Mouse (Mus musculus) CD4-positive, CD25-positive, alpha-beta regulatory T cell, adult 4 months (primary cell): ENCODE results near the gene Zan. TPM values are rescaled to one million over a fixed set of nuclear protein-coding genes. Genes with fewer than 3 reads are reported as not detected.

Source experiments
- ATAC-seq: one replicate; pipeline ENCODE4 v1.8.0; 2017
- polyA plus RNA-seq, 2 experiments: library from polyadenylated mRNA; unstranded; fragments of 100-300 nt; shearing (Covaris generic); gene quantifications; one replicate each; pipeline ENCODE4 v1.2.1; 2017

The Zan gene
- polyA plus RNA-seq, 2 experiments from 2014 or later, result 0.27 to 0.39 TPM

- ATAC-seq, result no peak
Observed at GRCm38 (mm10) chr5:137350205-137351057, 126.4 kb downstream of the Zan start.

- no peak for ATAC-seq
Observed at GRCm38 (mm10) chr5:137349384-137350204, 127.3 kb downstream of the Zan start, which contains the start of gene Ephb4. Ephb4 (plus strand) TSS chr5:137350109.

DNA sequence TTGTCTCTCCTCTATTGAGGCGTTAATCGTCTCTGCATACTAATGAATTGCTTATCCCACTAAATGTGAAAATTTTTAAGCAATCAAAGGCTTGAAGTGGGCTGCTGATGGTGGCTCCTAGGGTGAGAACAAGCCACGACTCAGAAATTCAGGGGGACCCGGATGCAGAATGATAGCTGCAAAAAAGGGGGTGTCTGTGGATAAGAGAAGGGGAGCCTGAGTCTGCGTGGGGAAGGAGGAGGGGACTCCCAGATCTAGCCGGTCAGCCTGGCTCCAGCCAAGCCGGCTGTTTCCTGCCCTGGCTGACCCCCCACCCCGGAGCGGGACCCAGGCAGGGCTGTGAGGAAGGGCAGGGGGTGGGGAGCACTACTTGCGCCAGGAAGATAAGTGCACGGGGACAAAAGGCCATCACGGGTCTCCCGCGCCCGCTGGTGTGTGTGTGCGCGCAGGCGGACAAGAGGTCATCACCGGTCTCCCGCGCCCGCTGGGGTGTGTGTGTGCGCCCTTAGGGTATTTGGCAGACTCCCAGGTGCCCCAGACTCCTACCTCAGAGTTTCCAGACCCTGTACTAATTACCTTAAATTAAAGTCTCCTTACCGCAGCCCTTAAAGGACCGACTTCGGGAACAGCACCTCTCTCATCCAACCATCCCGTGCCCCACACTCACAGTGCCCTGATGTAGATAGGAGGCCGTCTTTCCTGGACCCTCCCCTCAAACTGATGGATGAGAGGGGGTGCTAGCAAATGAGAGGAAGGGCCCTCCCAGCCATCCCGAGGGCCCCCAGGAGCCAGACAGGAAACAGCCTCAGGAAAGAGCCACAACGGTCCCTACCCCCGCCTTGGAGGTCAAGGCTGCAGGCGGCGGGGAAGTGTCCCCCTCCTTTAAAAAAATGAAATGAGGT, 128.1 kb downstream of the Zan start:
- ATAC-seq, result no peak

GRCm38 (mm10) chr5:137347856-137348255, 129.0 kb downstream of the Zan start:
- no peak for ATAC-seq

DNA sequence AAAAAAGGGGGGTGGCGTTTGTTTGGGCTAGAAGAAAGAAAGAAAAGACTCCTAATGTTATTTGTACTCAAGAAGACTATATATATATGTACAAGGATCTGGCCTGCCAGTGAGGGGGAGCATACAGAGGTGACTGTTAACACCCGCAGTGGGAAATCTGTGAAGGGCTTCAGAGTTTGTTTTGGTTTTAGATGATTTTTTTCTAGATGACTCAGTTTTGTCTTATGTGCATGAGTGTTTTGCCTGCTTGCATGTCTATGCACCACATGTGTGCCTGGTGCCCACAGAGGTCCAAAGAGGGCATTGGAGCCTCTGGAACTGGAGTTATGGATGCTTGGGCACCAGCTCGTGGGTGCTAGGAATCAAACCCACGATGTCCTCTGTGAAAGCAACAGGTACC, 129.9 kb downstream of the Zan start:
- ATAC-seq, result no peak

- ATAC-seq, result no peak
Observed at GRCm38 (mm10) chr5:137346388-137346787, 130.5 kb downstream of the Zan start.

DNA sequence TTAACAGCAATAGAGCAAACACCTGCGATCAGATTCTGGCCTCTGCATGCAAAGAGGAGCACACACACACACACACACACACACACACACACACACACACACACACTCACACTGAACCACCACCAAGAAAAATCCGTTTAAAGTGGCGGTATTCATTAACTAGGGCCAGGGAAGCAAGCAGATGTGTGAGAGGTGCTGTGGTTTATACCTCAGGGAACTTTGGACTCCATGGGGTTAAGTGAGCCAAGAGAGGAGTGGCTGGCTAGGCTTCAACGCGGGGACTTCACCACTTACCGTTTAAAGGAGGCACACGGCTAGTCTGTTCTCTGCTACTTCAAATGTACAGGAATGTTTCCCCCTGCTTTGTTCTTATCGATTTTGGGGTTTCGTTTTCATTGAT, 131.0 kb downstream of the Zan start:
- no peak for ATAC-seq

DNA sequence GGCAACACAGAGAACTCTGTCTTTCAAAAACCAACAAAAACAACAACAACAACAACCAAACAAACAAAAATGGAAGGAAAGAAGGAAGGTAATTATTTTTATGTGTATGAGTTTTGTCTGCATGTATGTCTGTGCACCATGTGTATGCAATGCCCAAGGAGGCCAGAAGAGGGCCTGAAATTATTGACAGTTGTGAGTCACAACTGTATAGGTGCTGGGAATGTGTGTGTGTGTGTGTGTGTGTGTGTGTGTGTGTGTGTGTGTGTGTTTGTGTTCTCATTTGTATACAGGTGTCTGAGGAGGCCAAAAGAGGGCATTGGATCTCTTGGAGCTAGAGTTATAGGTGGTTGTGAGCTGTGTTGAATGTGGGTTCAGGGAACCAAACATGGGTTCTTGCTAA, 133.0 kb downstream of the Zan start:
- no peak for ATAC-seq

GRCm38 (mm10) chr5:137343412-137343811, 133.5 kb downstream of the Zan start:
- ATAC-seq, result no peak

GRCm38 (mm10) chr5:137342407-137343012, 134.4 kb downstream of the Zan start:
- ATAC-seq, result no peak

DNA sequence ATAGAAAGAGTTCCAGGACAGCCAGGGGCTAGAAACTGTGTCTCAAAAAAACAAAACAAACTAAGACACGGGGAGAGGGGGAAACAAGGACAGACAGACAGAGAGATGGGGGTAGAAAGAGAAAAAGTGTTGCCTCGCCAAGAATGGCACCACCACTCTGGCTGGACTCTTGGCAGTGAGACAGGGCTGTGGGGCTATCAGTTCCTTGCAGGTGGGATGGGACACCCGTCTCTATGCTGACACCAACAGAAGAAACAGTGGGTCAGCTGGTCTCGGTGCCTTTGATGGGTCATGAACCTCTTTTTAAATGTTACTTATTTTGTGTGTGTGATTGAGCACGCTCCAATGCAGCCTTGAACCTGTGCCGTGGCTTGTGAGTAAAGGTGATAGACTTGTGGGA, 136.6 kb downstream of the Zan start:
- no peak for ATAC-seq

GRCm38 (mm10) chr5:137339290-137339979, 137.4 kb downstream of the Zan start:
- ATAC-seq, result no peak

GRCm38 (mm10) chr5:137338663-137339289, 138.1 kb downstream of the Zan start:
- no peak for ATAC-seq

DNA sequence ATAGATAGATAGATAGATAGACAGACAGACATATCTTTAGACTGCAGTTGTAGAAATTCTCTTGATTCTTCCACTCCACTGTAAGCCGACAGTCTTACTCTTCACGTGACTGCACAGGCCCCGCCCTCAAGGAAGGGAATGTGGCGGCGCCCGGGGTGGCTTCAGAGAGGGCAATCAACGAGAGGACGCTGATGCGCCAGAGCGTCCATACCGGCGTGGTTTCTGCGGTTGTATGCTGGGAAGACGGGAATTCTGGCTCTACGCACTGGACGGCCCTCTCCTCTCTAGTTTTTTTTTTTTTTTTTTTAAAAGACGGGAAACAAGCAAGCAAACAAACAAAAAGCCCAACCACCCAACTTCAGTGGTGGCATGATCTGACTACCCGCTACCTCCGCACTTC, 138.6 kb downstream of the Zan start:
- peak; percentile 51 for ATAC-seq

- ATAC-seq, result no peak
Observed at GRCm38 (mm10) chr5:137337190-137337589, 139.7 kb downstream of the Zan start.

DNA sequence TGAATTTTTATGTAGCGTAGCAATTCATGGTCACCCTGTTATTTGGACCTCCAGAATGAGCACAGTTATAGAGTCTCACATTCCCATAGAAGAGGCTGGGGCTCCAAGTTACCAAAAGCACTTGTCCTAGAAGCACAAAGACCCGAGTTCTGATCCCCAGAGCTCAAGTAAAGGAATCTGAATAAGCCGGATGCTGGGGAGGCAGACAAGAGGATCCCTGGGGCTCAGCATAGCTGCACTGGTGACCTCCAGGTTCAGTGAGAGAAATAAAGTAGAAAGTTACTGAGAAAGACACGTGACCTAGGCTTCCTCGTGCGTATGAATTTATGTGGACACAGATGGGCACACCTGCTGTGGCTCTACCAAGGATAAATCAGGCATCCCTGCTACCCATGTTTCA, 141.8 kb downstream of the Zan start:
- ATAC-seq, result no peak

GRCm38 (mm10) chr5:137334317-137334716, 142.5 kb downstream of the Zan start:
- ATAC-seq, result no peak

DNA sequence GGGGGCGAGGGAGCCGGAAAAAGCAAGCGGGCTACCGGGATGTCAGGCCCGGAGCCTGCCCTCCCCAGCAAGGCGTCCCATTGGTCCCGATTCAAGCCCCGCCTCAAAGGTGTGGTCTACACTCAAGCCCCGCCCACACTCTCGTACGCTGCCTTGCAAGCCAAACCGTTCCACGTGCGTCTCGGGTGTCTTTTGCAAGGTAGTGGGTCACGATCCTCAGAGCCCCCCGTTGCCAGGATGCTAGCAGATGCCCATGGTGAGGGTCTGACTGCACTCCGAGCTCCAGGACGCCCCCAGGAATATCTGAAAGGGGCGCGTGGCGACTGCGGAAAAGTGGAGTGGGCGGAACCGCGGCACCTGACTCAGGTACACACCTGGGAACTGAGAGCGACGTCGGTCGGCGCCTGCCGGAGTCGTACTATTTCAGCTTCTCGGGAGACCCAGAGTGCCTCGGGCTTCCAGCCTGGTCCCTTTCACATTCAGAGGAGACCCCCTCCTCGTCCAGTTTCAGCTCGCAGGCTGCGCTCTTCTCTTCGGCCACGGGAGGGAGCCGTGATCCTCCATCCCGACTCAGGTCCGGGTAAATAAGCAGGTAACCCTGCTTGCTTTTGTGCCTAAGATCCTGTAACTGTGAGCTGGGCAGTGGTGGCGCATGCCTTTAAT, 143.2 kb downstream of the Zan start, which contains the start of gene Slc12a9:
Slc12a9 (minus strand) TSS at position 86 of the 663 bp plus-strand sequence.
- peak; percentile 97 for ATAC-seq

DNA sequence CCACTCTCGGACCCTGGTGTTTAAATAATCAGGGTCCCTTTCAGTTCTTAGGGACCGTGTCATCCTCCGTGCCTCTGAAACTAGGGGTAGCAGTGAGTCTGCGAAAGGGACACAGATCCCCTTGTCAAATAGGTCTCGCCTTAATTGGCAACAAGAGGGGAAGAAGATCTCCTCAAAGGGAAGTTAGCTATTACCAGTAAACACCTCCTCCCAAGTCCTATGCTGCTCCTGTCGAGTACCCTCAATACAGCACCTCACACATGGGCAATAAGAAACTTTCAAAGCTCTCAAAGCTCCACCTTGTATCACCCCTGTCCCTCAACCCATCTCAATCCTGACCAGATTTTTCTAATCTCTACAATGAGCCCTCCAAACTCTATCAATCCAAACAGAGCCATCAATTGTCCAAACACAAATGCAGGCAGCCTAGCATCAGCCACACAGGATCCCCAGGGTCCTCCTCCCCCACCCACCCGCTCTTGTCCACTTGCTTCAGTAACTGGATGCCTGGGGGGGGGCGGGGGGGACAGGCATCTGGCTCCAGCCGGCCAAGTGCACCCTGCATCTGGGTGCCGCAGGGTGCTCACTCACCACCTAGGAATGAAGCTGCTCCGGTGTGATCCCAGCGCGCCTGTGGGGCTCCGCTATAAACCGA, 143.9 kb downstream of the Zan start:
- ATAC-seq, result no peak

DNA sequence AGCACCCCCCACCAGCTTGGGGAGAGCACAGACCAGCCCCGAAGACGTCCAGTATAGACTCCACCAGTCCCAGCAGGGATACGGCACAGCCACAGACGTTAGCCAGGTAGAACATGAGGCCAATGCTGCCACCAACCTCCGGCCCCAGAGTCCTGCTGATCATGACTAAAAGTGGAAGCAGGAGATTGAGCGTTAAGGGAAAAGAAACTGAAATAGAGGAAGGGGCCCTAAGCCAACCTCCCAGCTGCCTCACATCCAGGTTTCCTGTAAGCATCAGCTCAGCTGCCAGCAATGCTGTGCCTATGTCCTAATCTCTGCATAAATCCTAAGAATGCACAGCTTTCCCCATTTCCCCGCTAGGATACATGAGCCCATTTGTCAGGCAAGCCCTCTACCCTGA, 146.0 kb downstream of the Zan start:
- no peak for ATAC-seq
